Mouse (Mus musculus) kidney, postnatal 4 days (tissue): Measurements from ENCODE around the gene Galnt2.
A peak's percentile ranks its signal among the peaks of the same experiment; 100 is the strongest.

ENCODE experiments used
- DNase-seq, 2 experiments: peaks; one replicate each; pipeline ENCODE4 v3.0.0; 2021; ENCODE audit warnings: mixed read lengths in 2 of 2

The Galnt2 gene

GRCm38 (mm10) chr8:124375727-124376126 lies 144.5 kb downstream of the Galnt2 start:
- no peak for DNase-seq

- DNase-seq: no peak
These were observed 145.2 kb downstream of the Galnt2 start for GRCm38 (mm10) chr8:124376406-124376805.

- no peak for DNase-seq
These were observed 148.1 kb downstream of the Galnt2 start for GRCm38 (mm10) chr8:124379289-124379688.

- DNase-seq: no peak
These were observed 151.0 kb downstream of the Galnt2 start for GRCm38 (mm10) chr8:124382235-124382634.

- DNase-seq: no peak
These were observed 153.1 kb downstream of the Galnt2 start for GRCm38 (mm10) chr8:124384336-124384735.

- no peak for DNase-seq
These were observed 155.2 kb downstream of the Galnt2 start for GRCm38 (mm10) chr8:124386225-124386899.

GRCm38 (mm10) chr8:124389495-124389894 lies 158.3 kb downstream of the Galnt2 start:
- no peak for DNase-seq

- DNase-seq: peak; percentile 24 to 35
These were observed 160.0 kb downstream of the Galnt2 start for GRCm38 (mm10) chr8:124391191-124391590.

GRCm38 (mm10) chr8:124392271-124393012 lies 161.3 kb downstream of the Galnt2 start:
- DNase-seq: no peak

GRCm38 (mm10) chr8:124393013-124393412 lies 161.8 kb downstream of the Galnt2 start:
- DNase-seq: no peak

- DNase-seq: peak; percentile 27
These were observed 162.7 kb downstream of the Galnt2 start for GRCm38 (mm10) chr8:124393927-124394326.

- DNase-seq: no peak
These were observed 163.8 kb downstream of the Galnt2 start for GRCm38 (mm10) chr8:124394951-124395350.
